Mouse (Mus musculus): ENCODE data around the gene Kank2. TPM values are rescaled to one million over a fixed set of nuclear protein-coding genes. Genes with fewer than 3 reads are reported as not detected.

Kank2 gene
- total and polyA plus RNA-seq, 2 experiments from 2014 or later, result 10.3 to 78.5 TPM

- peaks cover 52% of the 10 kb centered on the region for H3K36me3 ChIP-seq (replicated peaks; ENCODE audit: control insufficient read depth, insufficient read depth, low read length)
- H3K9me3 ChIP-seq (replicated peaks; ENCODE audit: control insufficient read depth, low read length), result no peaks in the 10 kb centered on the region
- no peaks in the 10 kb centered on the region for H3K4me1 ChIP-seq (ENCODE audit: control insufficient read depth, insufficient read depth)
- H3K4me3 ChIP-seq (ENCODE audit: low read depth, low read length), result no peak within 1 kb of the TSS
- ATAC-seq (ENCODE audit: insufficient read depth, low read depth) (no peak), DNase-seq (ENCODE audit: low spot score) (no peak)
- H3K27me3 ChIP-seq (ENCODE audit: control insufficient read depth, insufficient read depth, low read length), result no peaks in the 10 kb centered on the region
- no peak within 1 kb of the TSS for H3K4me2 ChIP-seq (ENCODE audit: low read depth, low read length)
- no peak within 1 kb of the TSS for H3K9ac ChIP-seq (replicated peaks; ENCODE audit: low read depth, low read length)
- no peak within 1 kb of the TSS for H3K27ac ChIP-seq (ENCODE audit: low read depth)
- TF ChIP-seq EP300 (IDR thresholded peaks at IDR 0.05; ENCODE audit: low read depth), result no peak
- TF ChIP-seq CTCF (IDR thresholded peaks at IDR 0.05; ENCODE audit: low read depth), result no peak
- 83% methylated on average over 15 of the region's 15 CpGs for WGBS
These were observed 36.8 kb upstream of the Kank2 start, which contains the start of gene Angptl8 for GRCm38 (mm10) chr9:21835258-21835912. TSS of gene Angptl8 (plus strand) at chr9:21835510.

- H3K4me3 ChIP-seq (ENCODE audit: low read depth, low read length), result no peak overlapping the region
- TF ChIP-seq CTCF (IDR thresholded peaks at IDR 0.05; ENCODE audit: low read depth), result no peak
- no peak for ATAC-seq (ENCODE audit: insufficient read depth, low read depth)
- 88% methylated on average over 19 of the region's 20 CpGs for WGBS
- H3K9me3 ChIP-seq (replicated peaks; ENCODE audit: control insufficient read depth, low read length), result no peaks in the 10 kb centered on the region
- no peak overlapping the region for H3K9ac ChIP-seq (replicated peaks; ENCODE audit: low read depth, low read length)
- DNase-seq (ENCODE audit: low spot score), result no peak
- no peak overlapping the region for H3K4me2 ChIP-seq (ENCODE audit: low read depth, low read length)
- H3K36me3 ChIP-seq (replicated peaks; ENCODE audit: control insufficient read depth, insufficient read depth, low read length), result peaks cover 52% of the 10 kb centered on the region
- no peaks in the 10 kb centered on the region for H3K27me3 ChIP-seq (ENCODE audit: control insufficient read depth, insufficient read depth, low read length)
- H3K27ac ChIP-seq (ENCODE audit: low read depth), result no peak overlapping the region
- no peaks in the 10 kb centered on the region for H3K4me1 ChIP-seq (ENCODE audit: control insufficient read depth, insufficient read depth)
These were observed 33.2 kb upstream of the Kank2 start for GRCm38 (mm10) chr9:21831558-21832240.

GRCm38 (mm10) chr9:21830936-21831335 lies 32.4 kb upstream of the Kank2 start:
- H3K9me3 ChIP-seq (replicated peaks; ENCODE audit: control insufficient read depth, low read length), result no peaks in the 10 kb centered on the region
- no peak overlapping the region for H3K4me3 ChIP-seq (ENCODE audit: low read depth, low read length)
- no peak for DNase-seq (ENCODE audit: low spot score)
- H3K9ac ChIP-seq (replicated peaks; ENCODE audit: low read depth, low read length), result no peak overlapping the region
- no peak overlapping the region for H3K27ac ChIP-seq (ENCODE audit: low read depth)
- H3K4me1 ChIP-seq (ENCODE audit: control insufficient read depth, insufficient read depth), result no peaks in the 10 kb centered on the region
- TF ChIP-seq EP300 (IDR thresholded peaks at IDR 0.05; ENCODE audit: low read depth) (no peak), CTCF (IDR thresholded peaks at IDR 0.05; ENCODE audit: low read depth) (no peak)
- WGBS, result 77% methylated on average over 11 of the region's 11 CpGs
- H3K4me2 ChIP-seq (ENCODE audit: low read depth, low read length), result no peak overlapping the region
- no peaks in the 10 kb centered on the region for H3K27me3 ChIP-seq (ENCODE audit: control insufficient read depth, insufficient read depth, low read length)
- no peak for ATAC-seq (ENCODE audit: insufficient read depth, low read depth)
- H3K36me3 ChIP-seq (replicated peaks; ENCODE audit: control insufficient read depth, insufficient read depth, low read length), result peaks cover 49% of the 10 kb centered on the region

- no peak for ATAC-seq (ENCODE audit: insufficient read depth, low read depth)
- H3K4me1 ChIP-seq (ENCODE audit: control insufficient read depth, insufficient read depth), result no peaks in the 10 kb centered on the region
These were observed 31.9 kb upstream of the Kank2 start for GRCm38 (mm10) chr9:21830461-21830850.

GRCm38 (mm10) chr9:21829834-21830460 lies 31.4 kb upstream of the Kank2 start:
- no peak overlapping the region for H3K9ac ChIP-seq (replicated peaks; ENCODE audit: low read depth, low read length)
- H3K9me3 ChIP-seq (replicated peaks; ENCODE audit: control insufficient read depth, low read length), result no peaks in the 10 kb centered on the region
- ATAC-seq (ENCODE audit: insufficient read depth, low read depth), result no peak
- H3K4me3 ChIP-seq (ENCODE audit: low read depth, low read length), result no peak overlapping the region
- H3K4me2 ChIP-seq (ENCODE audit: low read depth, low read length), result no peak overlapping the region
- H3K27ac ChIP-seq (ENCODE audit: low read depth), result no peak overlapping the region
- H3K27me3 ChIP-seq (ENCODE audit: control insufficient read depth, insufficient read depth, low read length), result no peaks in the 10 kb centered on the region
- WGBS, result 92% methylated on average over 14 of the region's 14 CpGs
- no peak for TF ChIP-seq EP300 (IDR thresholded peaks at IDR 0.05; ENCODE audit: low read depth)
- TF ChIP-seq CTCF (IDR thresholded peaks at IDR 0.05; ENCODE audit: low read depth), result no peak
- H3K4me1 ChIP-seq (ENCODE audit: control insufficient read depth, insufficient read depth), result no peaks in the 10 kb centered on the region
- no peak for DNase-seq (ENCODE audit: low spot score)
- H3K36me3 ChIP-seq (replicated peaks; ENCODE audit: control insufficient read depth, insufficient read depth, low read length), result peaks cover 50% of the 10 kb centered on the region

More at GRCm38 (mm10) chr9:21830461-21830850, 31.9 kb upstream of the Kank2 start:
- no peak overlapping the region for H3K27ac ChIP-seq (ENCODE audit: low read depth)
- TF ChIP-seq CTCF (IDR thresholded peaks at IDR 0.05; ENCODE audit: low read depth) (no peak), EP300 (IDR thresholded peaks at IDR 0.05; ENCODE audit: low read depth) (no peak)
- H3K9ac ChIP-seq (replicated peaks; ENCODE audit: low read depth, low read length), result no peak overlapping the region
- no peaks in the 10 kb centered on the region for H3K27me3 ChIP-seq (ENCODE audit: control insufficient read depth, insufficient read depth, low read length)
- 88% methylated on average over 5 of the region's 5 CpGs for WGBS
- H3K4me3 ChIP-seq (ENCODE audit: low read depth, low read length), result no peak overlapping the region
- no peaks in the 10 kb centered on the region for H3K9me3 ChIP-seq (replicated peaks; ENCODE audit: control insufficient read depth, low read length)
- H3K36me3 ChIP-seq (replicated peaks; ENCODE audit: control insufficient read depth, insufficient read depth, low read length), result peaks cover 47% of the 10 kb centered on the region
- H3K4me2 ChIP-seq (ENCODE audit: low read depth, low read length), result no peak overlapping the region
- DNase-seq (ENCODE audit: low spot score), result no peak
